Comparison of ENCODE assay signal across 10 mouse cellular contexts in genomic region chr12:99216341-99216761, GRCm38 (mm10).
DNase-seq lines count a peak whose midpoint lies in the region; ATAC-seq lines count a peak whose summit lies in the region.
"Had no signal": no experiment of that assay in that cellular context is flagged by ENCODE, and none has a peak within 500 bp of the region (broad histone marks: within the 10 kb centered on the region; RNA-seq: fewer than 3 reads in every experiment).

No protein-coding gene starts in this region.

- peak overlapping the region; percentile 37; the same call in 1 of the 2 replicates for H3K27ac ChIP-seq in kidney, embryonic 15.5 days
- peak overlapping the region; percentile 72 to 85 for H3K27ac ChIP-seq in heart, embryonic 14.5 days (replicated peaks in 1 of 2; ENCODE audit: control insufficient read depth in 1 of 2, insufficient read depth in 1 of 2, low read depth in 2 of 2, low read length in 2 of 2)
- H3K27ac ChIP-seq in neural tube, embryonic 13.5 days (replicated peaks): peak overlapping the region; percentile 64

- DNase-seq in kidney, postnatal 14 days: no peak
- peak; percentile 84 for DNase-seq in cerebellum, adult 9-11 months
- no peak for DNase-seq in kidney, postnatal 10 days
- no peak for DNase-seq in adrenal gland, postnatal 25 days
- no peak for DNase-seq in urinary bladder, postnatal 4 days (ENCODE audit: low spot score in 2 of 2)

- H3K27me3 ChIP-seq in kidney, embryonic 15.5 days: no peaks in the 10 kb centered on the region
- no peaks in the 10 kb centered on the region for H3K27me3 ChIP-seq in heart, embryonic 14.5 days (ENCODE audit: control insufficient read depth, insufficient read depth, low read length)
- H3K27me3 ChIP-seq in neural tube, embryonic 13.5 days: no peaks in the 10 kb centered on the region
- H3K27me3 ChIP-seq: CH12.LX; limb, embryonic 13.5 days had no signal

- H3K4me1 ChIP-seq in kidney, embryonic 15.5 days: peaks cover 29% of the 10 kb centered on the region
- H3K4me1 ChIP-seq in heart, embryonic 14.5 days (ENCODE audit: control insufficient read depth in 2 of 2, insufficient read depth in 2 of 2, low read length in 2 of 2): peaks cover 53 to 69% of the 10 kb centered on the region in 2 experiments
- peaks cover 86% of the 10 kb centered on the region for H3K4me1 ChIP-seq in neural tube, embryonic 13.5 days (replicated peaks)

- no peak overlapping the region for H3K9ac ChIP-seq in kidney, embryonic 15.5 days
- H3K9ac ChIP-seq in heart, embryonic 14.5 days (ENCODE audit: low read length): peak overlapping the region; percentile 53; the same call in 1 of the 2 replicates
- H3K9ac ChIP-seq in neural tube, embryonic 13.5 days: no peak overlapping the region
- H3K9ac ChIP-seq: limb, embryonic 13.5 days had no signal

- H3K36me3 ChIP-seq in kidney, embryonic 15.5 days: 0 out of 2 replicates have a peak, but pooled peaks cover 3% of the 10 kb centered on the region
- H3K36me3 ChIP-seq in heart, embryonic 14.5 days (ENCODE audit: control insufficient read depth, insufficient read depth, low read length): no peaks in the 10 kb centered on the region
- H3K36me3 ChIP-seq in neural tube, embryonic 13.5 days: no peaks in the 10 kb centered on the region

- H3K4me2 ChIP-seq in kidney, embryonic 15.5 days: no peak overlapping the region
- H3K4me2 ChIP-seq in heart, embryonic 14.5 days (ENCODE audit: low read length): peak overlapping the region; percentile 36
- H3K4me2 ChIP-seq in neural tube, embryonic 13.5 days: no peak overlapping the region
- H3K4me2 ChIP-seq: limb, embryonic 13.5 days had no signal

- WGBS in kidney, embryonic 15.5 days: 47% methylated on average over 5 of the region's 5 CpGs
- 45% methylated on average over 5 of the region's 5 CpGs for WGBS in heart, embryonic 14.5 days
- WGBS in neural tube, embryonic 13.5 days: 26% methylated on average over 5 of the region's 5 CpGs

- no peaks in the 10 kb centered on the region for H3K9me3 ChIP-seq in kidney, embryonic 15.5 days (replicated peaks)
- no peaks in the 10 kb centered on the region for H3K9me3 ChIP-seq in heart, embryonic 14.5 days (ENCODE audit: control insufficient read depth, low read length)
- no peaks in the 10 kb centered on the region for H3K9me3 ChIP-seq in neural tube, embryonic 13.5 days
- H3K9me3 ChIP-seq: limb, embryonic 13.5 days had no signal

- no peak for ATAC-seq in kidney, embryonic 15.5 days (replicated peaks; ENCODE audit: low FRiP score)
- peak; percentile 49; the same call in 1 of the 2 replicates for ATAC-seq in heart, embryonic 14.5 days (ENCODE audit: insufficient number of reproducible peaks, insufficient read depth, low FRiP score, low read depth)
- 0 out of 2 replicates have a peak, but pooled peaks have one; percentile 30 for ATAC-seq in neural tube, embryonic 13.5 days (ENCODE audit: low read depth)

- no peak overlapping the region for H3K4me3 ChIP-seq in kidney, embryonic 15.5 days (replicated peaks)
- H3K4me3 ChIP-seq in heart, embryonic 14.5 days (ENCODE audit: control insufficient read depth in 1 of 2, insufficient read depth in 1 of 2, low read depth in 1 of 2, low read length in 2 of 2): no peak overlapping the region
- H3K4me3 ChIP-seq in neural tube, embryonic 13.5 days: no peak overlapping the region
- H3K4me3 ChIP-seq: limb, embryonic 13.5 days had no signal
